Mouse (Mus musculus) forebrain, embryonic 13.5 days (tissue): ENCODE data around the gene Tbx2. TPM values are rescaled to one million over a fixed set of nuclear protein-coding genes. Genes with fewer than 3 reads are reported as not detected.

Experiments used
- ATAC-seq: fragments of 200-750 bp; cut with Nextera tagmentation; 2 replicates; pipeline ENCODE4 v1.8.0; 2017
- H3K27ac ChIP-seq: fragments of 300-500 bp; sonication (generic); 2 replicates; pipeline ENCODE4 v1.5.1; 2015; ENCODE audit warnings: inconsistent platforms, mild to moderate bottlenecking, moderate library complexity
- H3K27me3 ChIP-seq: fragments of 300-500 bp; sonication (generic); 2 replicates; pipeline ENCODE4 v1.6.1; 2015; ENCODE audit warnings: mild to moderate bottlenecking, inconsistent platforms
- H3K36me3 ChIP-seq: fragments of 300-500 bp; sonication (generic); 2 replicates; pipeline ENCODE4 v1.6.1; 2015; ENCODE audit warnings: mild to moderate bottlenecking, inconsistent platforms; ENCODE audit not compliant: poor library complexity, severe bottlenecking
- H3K4me1 ChIP-seq: fragments of 300-500 bp; sonication (generic); 2 replicates; pipeline ENCODE4 v1.6.1; 2015; ENCODE audit warnings: inconsistent platforms
- H3K4me2 ChIP-seq: fragments of 300-500 bp; sonication (generic); 2 replicates; pipeline ENCODE4 v1.6.1; 2015; ENCODE audit warnings: inconsistent platforms, mild to moderate bottlenecking, moderate library complexity
- H3K4me3 ChIP-seq: fragments of 300-500 bp; sonication (generic); 2 replicates; pipeline ENCODE4 v1.5.1; 2015; ENCODE audit warnings: mild to moderate bottlenecking, inconsistent platforms
- H3K9ac ChIP-seq: fragments of 300-500 bp; sonication (generic); 2 replicates; pipeline ENCODE4 v1.6.1; 2015; ENCODE audit warnings: mild to moderate bottlenecking, inconsistent platforms
- H3K9me3 ChIP-seq: fragments of 300-500 bp; sonication (generic); replicated peaks from 2 replicates; pipeline ENCODE4 v1.6.1; 2016; ENCODE audit warnings: inconsistent platforms
- WGBS: fragments of 180-500 bp; shearing (Covaris S2); methylation state at CpG from one replicate; pipeline ENCODE4 v1.1.7; 2015; 5-methylcytosine and 5-hydroxymethylcytosine counted together
- polyA plus RNA-seq: library from polyadenylated mRNA; unstranded; fragments of >200 nt; fragmentation: Nextera tagmentation; extraction: Ambion mirVana; gene quantifications from 2 replicates; pipeline ENCODE4 v1.2.1, GENCODE M21; 2015

Tbx2 gene
- polyA plus RNA-seq, 1 experiment from 2014 or later: 0.61 TPM

DNA sequence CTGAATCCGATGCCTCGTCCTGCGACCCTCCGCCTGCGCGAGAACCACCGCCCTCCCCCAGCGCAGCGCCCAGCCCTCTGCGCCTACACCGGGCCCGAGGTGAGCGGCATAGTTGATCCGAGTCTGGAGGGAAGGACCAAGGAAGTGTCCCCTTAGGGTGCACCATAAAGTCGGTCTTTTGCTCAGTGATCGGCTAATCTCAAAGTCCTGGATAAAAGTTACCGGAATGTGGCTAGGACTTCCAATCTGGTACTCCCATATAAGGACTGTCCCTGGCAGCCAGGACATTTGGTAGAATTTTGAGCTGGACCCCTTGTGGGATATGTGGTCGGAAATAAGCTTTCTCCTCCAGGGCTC is 4.9 kb downstream of the Tbx2 start:
- Histone ChIP-seq H3K27ac (no peak overlapping the region), H3K36me3 (no peaks in the 10 kb centered on the region), H3K9ac (no peak overlapping the region), H3K4me1 (peaks cover 36% of the 10 kb centered on the region), H3K27me3 (peaks cover 98% of the 10 kb centered on the region), H3K9me3 (no peaks in the 10 kb centered on the region), H3K4me3 (no peak overlapping the region), H3K4me2 (no peak overlapping the region)
- WGBS: under 1% methylated on average over 18 of the region's 18 CpGs
- ATAC-seq: no peak

DNA sequence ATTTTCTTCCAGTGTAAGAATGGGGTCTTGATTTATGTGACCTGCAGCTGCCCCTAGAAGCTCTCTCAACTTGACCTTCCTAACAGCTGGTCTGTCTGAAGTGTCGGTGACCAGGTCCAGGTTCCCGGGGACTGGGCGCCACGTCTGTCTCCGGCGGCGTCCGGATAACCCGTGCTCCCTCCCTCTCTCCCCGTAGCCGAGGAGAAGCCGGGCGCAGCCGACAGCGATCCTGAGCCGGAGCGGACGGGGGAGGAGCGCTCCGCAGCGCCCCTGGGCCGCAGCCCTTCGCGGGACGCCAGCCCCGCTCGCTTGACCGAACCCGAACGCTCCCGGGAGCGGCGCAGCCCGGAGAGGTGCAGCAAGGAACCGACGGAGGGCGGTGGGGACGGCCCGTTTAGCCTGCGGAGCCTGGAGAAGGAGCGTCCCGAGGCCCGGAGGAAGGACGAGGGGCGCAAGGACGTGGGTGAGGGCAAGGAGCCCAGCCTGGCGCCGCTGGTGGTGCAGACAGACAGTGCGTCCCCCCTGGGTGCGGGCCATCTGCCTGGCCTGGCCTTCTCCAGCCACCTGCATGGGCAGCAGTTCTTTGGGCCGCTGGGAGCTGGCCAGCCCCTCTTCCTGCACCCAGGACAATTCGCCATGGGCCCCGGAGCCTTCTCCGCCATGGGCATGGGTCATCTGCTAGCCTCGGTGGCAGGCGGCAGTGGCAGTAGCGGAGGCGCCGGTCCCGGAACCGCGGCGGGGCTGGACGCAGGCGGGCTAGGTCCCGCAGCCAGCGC is 5.5 kb downstream of the Tbx2 start:
- no peak for ATAC-seq
- Histone ChIP-seq H3K9ac (no peak overlapping the region), H3K4me2 (peak overlapping the region; percentile 18; the same call in 1 of the 2 replicates), H3K36me3 (no peaks in the 10 kb centered on the region), H3K4me3 (peak overlapping the region; percentile 14; the same call in 1 of the 2 replicates), H3K27ac (no peak overlapping the region), H3K27me3 (peaks cover 98% of the 10 kb centered on the region), H3K4me1 (peaks cover 36% of the 10 kb centered on the region), H3K9me3 (no peaks in the 10 kb centered on the region)
- under 1% methylated on average over 66 of the region's 67 CpGs for WGBS

GRCm38 (mm10) chr11:85838424-85839257 is 6.3 kb downstream of the Tbx2 start:
- Histone ChIP-seq H3K4me1 (peaks cover 38% of the 10 kb centered on the region), H3K4me2 (no peak overlapping the region), H3K27me3 (peaks cover 100% of the 10 kb centered on the region), H3K27ac (no peak overlapping the region), H3K9ac (no peak overlapping the region), H3K36me3 (no peaks in the 10 kb centered on the region), H3K4me3 (peak overlapping the region; percentile 14; the same call in 1 of the 2 replicates), H3K9me3 (no peaks in the 10 kb centered on the region)
- ATAC-seq: no peak
- 3% methylated on average over 20 of the region's 20 CpGs for WGBS

DNA sequence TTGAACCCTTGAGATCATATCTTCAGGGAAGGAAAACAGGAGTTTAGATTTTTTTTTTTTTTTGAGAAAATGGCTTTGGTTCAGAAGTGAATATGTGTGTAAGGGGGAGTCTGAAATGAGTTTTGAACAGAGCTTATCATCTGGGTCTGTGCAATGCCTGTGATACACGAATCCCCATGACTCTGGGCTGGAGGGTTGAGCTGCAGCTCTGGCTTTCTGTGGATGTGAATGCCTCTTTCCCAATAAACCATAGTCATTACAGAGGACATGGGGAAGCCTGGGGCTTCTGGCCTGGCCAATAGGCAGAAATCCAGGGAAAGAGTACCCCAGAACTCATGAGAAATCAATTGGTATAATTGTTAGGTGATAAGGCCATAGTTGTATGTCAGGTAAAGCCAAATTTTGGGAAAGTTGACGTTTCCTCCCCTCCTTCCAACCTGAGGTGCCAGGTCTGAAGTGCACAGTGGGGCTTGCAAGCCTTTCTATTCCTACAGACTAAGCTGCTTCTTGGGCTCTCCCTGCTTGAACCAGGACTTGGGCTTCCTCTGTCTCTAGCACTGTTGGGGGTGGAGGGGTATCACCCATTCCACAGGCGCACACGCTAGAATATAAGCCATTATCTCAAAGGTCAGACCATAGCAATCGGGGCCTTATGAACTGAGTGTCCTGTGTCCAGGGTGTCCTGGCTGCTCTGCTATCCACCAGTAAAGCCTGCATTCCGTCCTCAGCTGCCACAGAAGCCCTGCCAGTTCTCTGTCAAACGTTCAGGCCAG is 7.1 kb downstream of the Tbx2 start:
- peaks cover 46% of the 10 kb centered on the region for H3K4me1 ChIP-seq
- no peak overlapping the region for H3K9ac ChIP-seq
- no peaks in the 10 kb centered on the region for H3K9me3 ChIP-seq
- no peak overlapping the region for H3K4me3 ChIP-seq
- no peak overlapping the region for H3K4me2 ChIP-seq
- H3K36me3 ChIP-seq: no peaks in the 10 kb centered on the region
- no peak overlapping the region for H3K27ac ChIP-seq
- 8% methylated on average over 7 of the region's 7 CpGs for WGBS
- no peak for ATAC-seq
- peaks cover 99% of the 10 kb centered on the region for H3K27me3 ChIP-seq

DNA sequence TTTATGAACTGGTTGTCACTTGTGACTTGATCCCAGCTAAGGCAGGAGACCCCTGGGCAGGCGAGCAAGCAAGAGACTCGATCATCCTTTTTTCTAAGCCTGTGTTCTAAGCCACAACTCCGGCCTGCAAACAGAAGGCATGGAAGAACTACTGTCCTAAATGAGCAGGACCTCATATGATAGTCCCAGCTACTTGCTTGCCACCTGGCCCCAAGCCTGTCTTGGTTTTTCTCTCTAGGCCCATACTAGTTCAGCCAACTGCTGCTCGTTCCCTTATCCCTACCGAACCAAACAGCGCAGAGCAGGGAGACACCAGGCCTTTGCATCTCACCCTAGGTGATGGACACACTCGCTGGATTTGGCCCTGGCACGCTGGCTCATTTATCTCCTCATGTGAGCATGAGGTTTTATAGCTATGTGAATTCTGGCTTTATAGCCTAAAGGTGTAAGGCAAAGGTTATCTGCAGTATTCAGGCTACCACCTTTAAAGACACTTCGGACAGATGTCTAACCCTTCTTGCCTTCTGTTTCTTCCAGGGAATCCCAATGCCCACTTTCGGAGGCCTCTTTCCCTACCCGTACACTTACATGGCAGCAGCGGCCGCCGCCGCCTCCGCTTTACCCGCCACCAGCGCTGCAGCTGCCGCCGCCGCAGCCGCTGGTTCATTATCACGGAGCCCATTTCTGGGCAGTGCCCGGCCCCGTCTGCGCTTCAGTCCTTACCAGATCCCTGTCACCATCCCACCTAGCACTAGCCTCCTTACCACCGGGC is 7.9 kb downstream of the Tbx2 start:
- ATAC-seq: no peak
- H3K27ac ChIP-seq: no peak overlapping the region
- H3K4me3 ChIP-seq: peak overlapping the region; percentile 14
- H3K4me2 ChIP-seq: peak overlapping the region; percentile 15; the same call in 1 of the 2 replicates
- no peaks in the 10 kb centered on the region for H3K36me3 ChIP-seq
- H3K9ac ChIP-seq: no peak overlapping the region
- H3K27me3 ChIP-seq: peaks cover 99% of the 10 kb centered on the region
- H3K4me1 ChIP-seq: peaks cover 48% of the 10 kb centered on the region
- no peaks in the 10 kb centered on the region for H3K9me3 ChIP-seq
- WGBS: 4% methylated on average over 27 of the region's 27 CpGs

DNA sequence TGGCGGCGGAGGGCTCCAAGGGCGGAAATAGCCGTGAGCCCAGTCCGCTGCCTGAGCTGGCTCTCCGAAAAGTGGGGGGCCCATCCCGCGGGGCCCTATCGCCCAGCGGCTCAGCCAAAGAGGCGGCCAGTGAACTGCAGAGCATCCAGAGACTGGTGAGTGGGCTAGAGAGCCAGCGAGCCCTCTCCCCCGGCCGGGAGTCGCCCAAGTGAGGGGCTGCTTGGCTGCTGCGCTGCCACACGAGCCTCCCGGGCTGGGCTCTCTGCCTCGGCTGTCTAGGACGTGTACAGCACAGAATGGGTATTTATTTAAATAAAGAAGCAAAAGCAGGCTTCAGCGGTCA is 8.4 kb downstream of the Tbx2 start:
- Histone ChIP-seq H3K4me2 (peak overlapping the region; percentile 15; the same call in 1 of the 2 replicates), H3K27ac (no peak overlapping the region), H3K36me3 (no peaks in the 10 kb centered on the region), H3K27me3 (peaks cover 99% of the 10 kb centered on the region), H3K9ac (no peak overlapping the region), H3K9me3 (no peaks in the 10 kb centered on the region), H3K4me1 (peaks cover 48% of the 10 kb centered on the region), H3K4me3 (peak overlapping the region; percentile 14)
- WGBS: 3% methylated on average over 21 of the region's 21 CpGs
- ATAC-seq: no peak

GRCm38 (mm10) chr11:85841211-85841681 is 8.9 kb downstream of the Tbx2 start:
- Histone ChIP-seq H3K4me1 (peaks cover 48% of the 10 kb centered on the region), H3K4me3 (no peak overlapping the region), H3K4me2 (peak overlapping the region; percentile 64), H3K27me3 (peaks cover 99% of the 10 kb centered on the region), H3K9me3 (no peaks in the 10 kb centered on the region), H3K36me3 (no peaks in the 10 kb centered on the region), H3K27ac (no peak overlapping the region), H3K9ac (no peak overlapping the region)
- WGBS: 8% methylated on average over 8 of the region's 8 CpGs
- ATAC-seq: no peak

DNA sequence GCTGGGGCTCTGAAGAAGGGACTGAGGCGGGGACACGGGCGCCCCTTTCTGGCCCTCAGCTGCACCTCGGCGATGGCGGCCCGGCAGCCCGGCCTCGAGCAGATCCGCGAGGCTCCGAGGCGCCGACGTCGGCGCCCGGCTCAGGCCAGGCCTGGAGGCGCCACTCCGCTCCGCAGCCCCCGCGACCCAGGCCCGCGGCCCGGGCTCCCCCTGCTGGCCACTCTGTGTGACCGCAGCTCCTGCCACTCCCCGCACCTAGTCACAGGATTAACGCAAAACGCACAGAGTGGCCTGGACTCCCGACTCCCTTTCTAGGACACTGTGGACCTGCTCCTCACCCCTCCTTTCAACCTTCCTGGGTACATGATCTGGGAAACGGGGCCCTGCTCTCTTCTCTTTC is 9.6 kb downstream of the Tbx2 start:
- Histone ChIP-seq H3K27me3 (peaks cover 99% of the 10 kb centered on the region), H3K9ac (peak overlapping the region; percentile 43; the same call in 1 of the 2 replicates), H3K27ac (no peak overlapping the region), H3K4me2 (peak overlapping the region; percentile 64), H3K9me3 (no peaks in the 10 kb centered on the region), H3K4me1 (peaks cover 44% of the 10 kb centered on the region), H3K4me3 (peak overlapping the region; percentile 34), H3K36me3 (no peaks in the 10 kb centered on the region)
- ATAC-seq: peak; percentile 68
- under 1% methylated on average over 32 of the region's 32 CpGs for WGBS

- peak overlapping the region; percentile 3; the same call in 1 of the 2 replicates for H3K9ac ChIP-seq
- peak overlapping the region; percentile 44 for H3K4me3 ChIP-seq
- ATAC-seq: no peak
- H3K27me3 ChIP-seq: peaks cover 95% of the 10 kb centered on the region
- peaks cover 37% of the 10 kb centered on the region for H3K4me1 ChIP-seq
- H3K9me3 ChIP-seq: no peaks in the 10 kb centered on the region
- H3K36me3 ChIP-seq: no peaks in the 10 kb centered on the region
- 4% methylated on average over 24 of the region's 24 CpGs for WGBS
- no peak overlapping the region for H3K27ac ChIP-seq
- peak overlapping the region; percentile 79 for H3K4me2 ChIP-seq
Observed at GRCm38 (mm10) chr11:85842596-85843346, 10.4 kb downstream of the Tbx2 start.

DNA sequence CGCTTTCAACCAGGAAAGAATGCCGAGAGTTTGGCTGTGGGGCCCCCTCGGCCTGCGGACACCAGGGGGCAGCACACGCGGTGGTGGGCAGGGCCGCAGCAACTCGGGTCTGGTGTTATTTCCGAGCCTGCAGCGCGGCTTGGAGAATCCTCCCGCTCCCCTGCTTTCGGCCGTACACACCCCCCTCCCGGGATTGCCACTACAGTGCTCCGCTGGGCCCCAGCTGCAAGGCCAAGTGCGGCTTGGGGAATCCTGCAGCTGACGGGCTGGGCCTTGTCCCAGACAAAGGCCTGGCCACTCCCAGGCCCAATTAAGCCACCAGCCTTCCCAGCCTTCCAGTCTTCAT is 11.0 kb downstream of the Tbx2 start:
- H3K27me3 ChIP-seq: peaks cover 93% of the 10 kb centered on the region
- H3K4me1 ChIP-seq: peaks cover 32% of the 10 kb centered on the region
- ATAC-seq: peak; percentile 67
- under 1% methylated on average over 18 of the region's 18 CpGs for WGBS
- H3K9me3 ChIP-seq: no peaks in the 10 kb centered on the region
- peak overlapping the region; percentile 79 for H3K4me2 ChIP-seq
- H3K9ac ChIP-seq: peak overlapping the region; percentile 3; the same call in 1 of the 2 replicates
- no peak overlapping the region for H3K27ac ChIP-seq
- peak overlapping the region; percentile 44 for H3K4me3 ChIP-seq
- no peaks in the 10 kb centered on the region for H3K36me3 ChIP-seq
